Mouse (Mus musculus): ENCODE results near the gene Edil3.

Gene Edil3

GRCm38 (mm10) chr13:88821440-88822331 lies at the start of gene Edil3:
TSS of gene Edil3 (plus strand) at chr13:88821472.
- no peak for DNase-seq (ENCODE audit: low spot score)

DNA sequence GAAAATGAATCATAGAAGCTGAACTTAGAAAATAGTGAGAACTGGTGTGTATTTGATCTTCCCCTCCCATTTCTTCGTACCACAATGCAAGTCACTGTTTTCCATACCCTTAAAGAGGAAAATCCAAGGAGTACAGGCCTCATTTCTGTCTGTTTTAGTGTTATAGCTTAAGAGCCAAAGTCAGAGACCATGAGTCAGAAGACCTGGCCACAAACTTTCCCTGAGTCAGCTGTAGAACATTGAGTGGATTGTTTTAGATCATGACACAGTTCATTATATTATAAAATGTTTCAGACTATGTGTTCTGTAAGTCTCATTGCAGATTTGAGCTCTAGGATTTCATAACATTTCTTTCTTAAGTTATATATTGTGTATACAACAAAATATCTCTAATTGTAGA lies 22.1 kb upstream of the Edil3 start:
- DNase-seq (ENCODE audit: low spot score), result no peak

GRCm38 (mm10) chr13:88801006-88801405 lies 20.3 kb upstream of the Edil3 start:
- DNase-seq (ENCODE audit: low spot score), result no peak

DNA sequence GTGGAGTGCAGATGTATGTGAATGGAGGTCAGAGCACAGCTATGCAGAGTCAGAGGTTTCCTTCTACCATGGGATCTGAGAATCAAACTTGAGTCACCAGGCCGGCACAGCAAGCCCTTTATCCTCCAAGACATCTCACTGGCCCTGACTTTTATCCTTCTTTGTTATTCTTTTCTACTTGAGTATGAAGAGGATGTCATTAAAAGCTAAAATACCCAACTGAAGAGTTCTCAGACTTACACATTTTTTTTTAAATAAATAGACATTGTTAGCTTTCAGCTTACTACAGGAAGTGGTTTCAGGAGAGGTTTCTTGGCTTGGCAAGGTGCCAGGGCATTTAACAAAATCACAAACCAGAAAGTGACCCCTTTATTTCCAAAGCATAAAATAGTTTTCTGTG lies 15.4 kb upstream of the Edil3 start:
- no peak for DNase-seq (ENCODE audit: low spot score)

DNA sequence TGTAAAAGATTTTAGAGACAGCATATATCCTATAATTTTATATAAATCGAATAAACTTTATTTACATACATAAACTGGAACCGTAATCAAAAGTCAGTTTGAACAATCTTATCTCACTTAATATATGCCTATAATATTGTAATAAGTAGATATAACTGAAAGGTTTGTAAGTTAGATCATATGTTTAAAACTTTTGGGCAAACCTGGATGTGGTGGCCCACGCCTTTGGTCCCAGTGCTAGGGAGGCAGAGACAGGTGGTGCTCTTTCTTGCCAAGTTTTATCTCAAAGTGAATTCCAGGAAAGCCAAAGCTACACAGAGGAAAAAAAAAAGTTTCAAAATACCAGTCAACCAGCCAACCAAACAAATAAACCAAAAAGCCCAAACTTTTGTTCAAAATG lies 15.0 kb upstream of the Edil3 start:
- DNase-seq (ENCODE audit: low spot score), result no peak

DNA sequence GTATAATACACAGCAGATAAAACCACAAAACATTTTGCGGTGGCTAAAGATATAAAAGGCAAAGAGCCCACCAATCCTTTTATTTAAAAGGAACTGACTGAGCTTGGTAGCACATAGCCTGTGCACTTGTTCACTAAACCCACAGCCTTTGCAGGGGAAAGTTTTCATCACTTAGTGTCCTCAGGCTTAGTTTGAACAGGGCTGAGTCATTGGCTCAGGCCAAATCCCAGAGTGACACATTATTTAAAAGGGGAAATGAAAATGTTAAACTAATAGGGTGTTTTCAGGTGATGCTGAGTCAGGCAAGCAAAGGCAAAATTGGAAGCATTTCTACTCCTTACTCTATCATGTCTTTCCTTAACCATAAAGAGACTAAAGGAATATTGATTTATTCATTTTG lies 11.2 kb upstream of the Edil3 start:
- DNase-seq (ENCODE audit: low spot score), result no peak

GRCm38 (mm10) chr13:88820686-88821308 lies 475 bp upstream of the Edil3 start:
- no peak for DNase-seq (ENCODE audit: low spot score)

DNA sequence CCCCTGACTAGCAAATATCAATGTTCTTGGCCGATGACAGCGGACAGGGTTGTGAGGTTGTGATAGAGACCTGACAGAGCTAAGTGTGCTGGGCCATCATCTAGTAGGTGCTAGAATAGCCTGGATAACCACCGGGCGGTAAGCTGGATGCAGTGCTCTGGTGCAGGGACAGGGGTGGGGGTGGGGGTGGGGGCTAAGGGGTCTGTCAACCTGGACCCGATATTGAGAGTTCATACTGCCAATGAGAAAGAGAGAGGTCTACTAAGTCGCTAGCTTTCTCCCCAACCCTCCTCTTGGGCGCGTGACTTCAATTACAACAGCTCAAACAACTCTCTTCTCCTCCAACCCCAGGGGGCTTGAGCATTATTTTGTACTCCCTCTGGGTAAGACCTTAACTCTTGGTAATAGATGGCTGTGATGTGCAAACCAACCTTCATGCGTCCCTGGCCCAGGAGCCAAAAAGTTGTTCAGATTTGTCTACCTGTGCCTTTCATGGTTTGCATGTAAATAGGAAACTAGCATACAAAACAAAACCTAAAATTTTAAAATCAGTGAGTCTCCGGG lies 1.1 kb downstream of the Edil3 start:
- no peak for DNase-seq (ENCODE audit: low spot score)

DNA sequence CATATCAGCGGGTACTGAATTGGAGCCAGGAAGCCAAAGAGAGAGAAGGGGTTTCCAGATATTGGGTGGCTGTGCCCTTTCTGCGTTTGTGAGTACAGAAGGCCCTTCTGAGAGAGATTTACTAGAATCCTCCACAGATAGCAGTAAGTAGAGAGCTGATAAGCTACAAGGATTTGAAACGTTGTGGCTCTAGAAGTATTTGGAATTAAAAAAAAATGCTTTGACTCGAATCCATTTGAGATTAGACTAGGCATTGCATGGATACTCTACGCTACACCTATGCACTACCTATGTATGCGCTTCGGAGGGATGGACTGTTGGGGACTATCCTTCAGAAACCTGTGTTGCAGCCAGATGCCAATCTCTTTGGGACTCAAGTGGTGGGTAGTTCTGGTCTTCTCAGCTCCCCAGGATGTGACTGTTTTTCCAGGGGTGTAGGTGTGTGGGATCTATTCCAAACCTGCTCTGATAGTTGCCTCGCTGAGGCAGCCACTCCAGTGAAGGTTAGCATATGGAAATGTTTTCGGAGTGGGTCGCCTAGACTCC lies 1.8 kb downstream of the Edil3 start:
- no peak for DNase-seq (ENCODE audit: low spot score)

DNA sequence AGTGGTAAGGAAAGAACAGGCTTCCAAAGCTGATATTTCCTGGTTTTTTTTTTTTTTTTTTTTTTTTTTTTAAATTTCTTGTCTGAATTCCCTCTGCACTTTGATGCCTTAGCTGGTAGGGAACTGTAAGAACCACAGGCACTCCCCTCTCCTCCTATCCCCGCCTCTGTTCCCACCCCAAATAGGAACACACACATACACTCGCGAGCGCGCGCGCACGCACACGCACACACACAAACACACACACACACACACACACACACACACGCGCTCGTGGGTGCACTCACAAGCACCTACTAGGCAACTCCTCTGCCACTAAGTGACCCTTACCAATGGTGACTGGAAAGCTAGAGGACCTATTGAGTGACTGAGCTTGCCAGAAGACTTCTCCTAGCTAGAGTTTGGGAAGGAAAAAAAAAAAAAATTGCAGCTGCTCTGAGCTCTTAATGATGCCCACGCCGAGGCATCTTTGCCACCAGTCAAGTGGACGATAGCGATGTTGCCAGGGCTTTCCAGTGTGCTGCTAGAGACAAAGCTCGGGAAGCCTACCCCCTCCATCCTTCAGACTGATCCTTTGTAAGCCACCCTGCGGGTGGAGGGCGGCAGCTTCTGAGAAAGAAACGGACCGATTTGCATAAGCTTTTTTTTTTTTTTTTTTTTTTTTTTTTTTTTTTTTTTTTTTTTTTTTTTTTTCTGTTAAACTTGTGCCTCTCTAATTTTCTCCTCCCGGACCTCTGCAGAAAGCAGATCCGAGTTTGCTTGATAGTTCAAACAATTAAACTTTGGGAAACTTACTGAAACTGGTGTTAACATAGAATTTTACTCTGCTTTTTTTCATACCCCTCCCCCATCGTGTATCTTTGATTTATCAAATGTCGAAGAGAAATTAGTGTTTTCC lies 2.5 kb downstream of the Edil3 start:
- DNase-seq (ENCODE audit: low spot score), result no peak

DNA sequence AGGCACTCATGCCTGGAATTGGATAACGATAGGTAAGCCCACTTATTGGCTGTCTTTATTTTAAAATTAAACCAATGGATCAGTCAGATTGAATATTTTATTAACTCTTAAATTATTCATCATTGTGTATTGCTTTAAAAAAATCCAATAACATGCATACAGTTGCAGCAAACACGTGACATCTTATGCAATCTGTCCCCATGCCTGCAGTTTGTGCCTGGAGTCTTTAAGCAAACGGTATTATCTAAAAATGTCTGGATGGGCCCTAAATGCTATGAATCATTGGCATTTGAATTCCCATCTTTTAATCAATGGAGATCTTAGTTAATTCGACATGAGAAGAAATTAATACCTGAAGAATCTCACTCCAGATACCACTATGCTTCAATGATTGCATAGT lies 3.2 kb downstream of the Edil3 start:
- DNase-seq (ENCODE audit: low spot score), result no peak

DNA sequence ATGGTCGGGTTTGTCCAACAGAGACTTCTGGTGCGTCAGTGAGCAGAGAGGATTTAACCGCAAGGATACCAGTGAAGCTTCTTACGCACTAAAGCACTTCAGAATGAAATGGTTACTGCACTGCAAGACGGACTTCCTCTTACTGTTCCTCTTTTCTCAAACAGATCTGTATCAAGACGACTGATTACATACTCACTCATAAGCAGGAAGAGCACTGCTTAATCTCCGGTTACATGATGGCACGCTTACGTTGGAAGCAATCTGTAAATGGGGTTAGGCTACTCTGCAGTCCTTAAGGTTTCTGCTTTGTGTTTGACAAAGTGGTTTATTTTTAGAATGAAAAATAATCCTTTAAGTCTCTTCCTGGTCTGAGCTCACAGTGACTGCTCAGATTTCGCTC lies 7.1 kb downstream of the Edil3 start:
- no peak for DNase-seq (ENCODE audit: low spot score)

- DNase-seq (ENCODE audit: low spot score), result no peak
Observed at GRCm38 (mm10) chr13:88833732-88834131, 12.5 kb downstream of the Edil3 start.

DNA sequence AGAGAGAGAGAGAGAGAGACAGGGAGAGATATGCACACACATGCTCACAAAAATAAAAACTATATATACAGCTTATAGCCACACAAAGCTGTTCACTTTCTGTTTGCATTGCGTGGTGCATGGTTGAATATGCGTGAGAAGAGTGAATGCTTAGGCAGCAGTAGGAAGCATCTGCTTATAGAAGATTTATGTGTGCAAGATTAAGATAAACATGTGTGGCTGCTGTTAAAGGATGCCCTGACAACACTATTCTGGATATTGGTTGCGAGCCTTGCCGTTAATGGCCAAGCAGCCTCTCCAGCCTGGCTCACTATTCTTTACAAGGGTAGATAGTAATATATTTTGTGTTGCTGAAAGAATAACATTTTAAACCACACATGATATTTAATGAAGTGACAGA lies 28.5 kb downstream of the Edil3 start:
- DNase-seq (ENCODE audit: low spot score), result no peak

GRCm38 (mm10) chr13:88879960-88880359 lies 58.7 kb downstream of the Edil3 start:
- no peak for DNase-seq (ENCODE audit: low spot score)

DNA sequence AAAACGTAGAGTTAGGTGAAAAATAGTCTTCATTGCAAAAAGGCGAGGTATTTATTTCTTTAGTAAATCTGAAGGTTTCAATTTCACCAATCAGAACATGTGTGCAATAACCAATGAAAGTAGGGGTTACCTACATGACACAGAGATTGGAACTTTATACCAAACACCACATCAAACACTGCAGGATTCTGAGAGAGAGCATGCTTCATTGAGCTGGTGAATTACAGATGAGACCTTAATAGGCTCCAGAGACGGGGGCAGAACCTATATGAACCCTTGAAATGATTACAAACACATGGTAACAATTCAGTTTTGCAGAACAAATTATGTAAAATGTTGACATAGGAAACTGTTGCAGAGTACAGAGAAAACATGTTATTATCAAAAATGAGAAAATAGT lies 69.5 kb downstream of the Edil3 start:
- no peak for DNase-seq (ENCODE audit: low spot score)

DNA sequence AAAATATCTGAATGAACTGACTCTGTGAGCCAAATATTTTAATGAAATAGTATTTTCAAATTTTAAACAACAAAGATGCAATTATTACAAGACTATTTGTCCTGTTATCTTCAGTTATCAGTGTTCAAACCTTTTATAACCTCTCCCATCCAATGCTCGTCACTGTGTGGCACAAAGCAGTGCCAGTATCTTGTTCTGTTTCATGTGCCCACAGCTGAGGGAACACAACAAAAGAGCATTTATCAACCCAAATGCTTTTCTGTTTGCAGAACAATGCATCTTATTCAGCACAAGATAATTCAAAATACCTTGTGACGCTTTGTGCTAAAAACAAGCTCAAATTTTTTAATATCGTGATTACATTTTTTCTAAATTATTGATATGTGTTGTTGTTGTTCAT lies 78.8 kb downstream of the Edil3 start:
- no peak for DNase-seq (ENCODE audit: low spot score)

GRCm38 (mm10) chr13:88907405-88907804 lies 86.1 kb downstream of the Edil3 start:
- DNase-seq (ENCODE audit: low spot score), result no peak

DNA sequence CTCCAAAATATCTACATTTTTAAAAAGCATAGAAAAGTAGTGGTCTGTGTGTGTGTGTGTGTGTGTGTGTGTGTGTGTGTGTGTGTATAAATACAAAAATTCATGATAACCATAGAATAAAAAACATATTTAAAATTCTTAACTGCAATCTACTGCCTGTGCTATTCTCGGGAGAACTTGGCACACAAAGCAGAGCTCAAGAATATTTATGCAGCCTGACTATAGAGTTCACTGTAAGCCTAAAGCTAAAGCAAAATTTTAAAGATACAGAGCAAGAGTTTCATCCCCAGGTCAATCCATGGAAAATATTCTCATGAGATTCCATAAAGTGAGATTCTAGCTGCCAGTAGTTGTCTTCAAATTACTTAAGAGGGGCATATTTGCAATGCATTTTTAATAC lies 86.9 kb downstream of the Edil3 start:
- no peak for DNase-seq (ENCODE audit: low spot score)

DNA sequence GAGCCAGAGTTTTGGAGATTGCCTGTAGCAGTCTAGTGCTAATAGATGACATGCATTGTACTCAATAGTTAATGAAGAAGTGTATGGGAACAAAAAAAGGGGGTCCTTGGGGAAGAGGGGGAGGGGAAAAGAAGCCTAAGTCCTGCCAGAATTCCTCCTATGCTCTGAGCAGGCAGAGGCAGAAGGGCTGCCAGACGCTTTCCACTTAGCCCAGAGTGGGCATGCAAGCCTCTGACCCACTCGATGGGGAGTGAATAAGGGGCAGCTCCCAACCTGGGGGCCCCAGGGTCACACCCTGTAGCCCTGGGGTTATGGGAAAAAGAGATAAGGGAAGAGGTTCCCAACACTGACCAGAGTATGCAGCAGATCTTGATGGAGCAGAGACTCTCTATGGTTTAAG lies 95.2 kb downstream of the Edil3 start:
- no peak for DNase-seq (ENCODE audit: low spot score)

DNA sequence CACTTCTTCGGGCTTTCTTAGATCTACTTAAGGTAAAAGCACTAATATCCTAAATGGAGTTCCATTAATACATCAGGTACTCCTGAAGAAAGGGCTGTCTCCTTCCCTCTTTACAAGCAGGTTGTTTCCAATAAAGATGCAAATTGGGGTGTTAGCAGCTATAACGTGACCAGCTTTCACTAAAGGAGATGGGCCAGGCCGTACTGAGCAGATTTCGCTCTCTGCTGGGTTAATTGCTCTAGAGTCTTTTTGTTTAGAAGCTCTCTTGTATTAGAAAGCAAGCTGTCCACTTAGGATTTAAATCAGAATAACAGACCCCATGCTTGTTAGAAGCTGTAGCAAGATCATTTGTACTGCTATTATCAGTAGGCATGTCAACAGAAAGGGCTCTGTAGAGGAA lies 108.4 kb downstream of the Edil3 start:
- no peak for DNase-seq (ENCODE audit: low spot score)

DNA sequence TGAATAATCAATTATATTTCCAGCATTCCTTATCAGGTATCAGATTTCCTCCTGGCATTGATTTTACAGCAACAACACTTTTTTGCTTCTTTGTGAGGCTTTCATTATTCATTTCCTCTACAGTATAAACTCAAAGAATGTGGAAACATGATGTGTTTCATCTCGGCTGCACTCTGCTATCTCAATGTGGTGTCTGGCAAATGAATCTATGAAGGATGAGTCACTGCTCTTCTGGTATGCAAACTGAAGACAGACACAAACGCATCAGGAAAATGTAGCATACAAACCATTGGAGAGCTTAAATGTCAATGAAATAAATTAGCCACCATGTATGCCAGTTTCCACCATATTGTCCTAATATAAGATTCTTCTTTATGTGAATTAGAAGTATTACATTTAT lies 117.3 kb downstream of the Edil3 start:
- no peak for DNase-seq (ENCODE audit: low spot score)
